In genomic region chr14:47104246-47105173, GRCm38 (mm10) we compare ENCODE assay signal across 11 mouse cellular contexts.
DNase-seq lines count a peak whose midpoint lies in the region; ATAC-seq and TF ChIP-seq lines count a peak whose summit lies in the region.
"Had no signal": no experiment of that assay in that cellular context is flagged by ENCODE, and none has a peak within 500 bp of the region (broad histone marks: within the 10 kb centered on the region; RNA-seq: fewer than 3 reads in every experiment).

No protein-coding gene starts in this region.

- no peaks in the 10 kb centered on the region for H3K9me3 ChIP-seq in heart, embryonic 13.5 days
- H3K9me3 ChIP-seq in forebrain, postnatal 0 days (ENCODE audit: low read length): no peaks in the 10 kb centered on the region
- H3K9me3 ChIP-seq: neural tube, embryonic 13.5 days had no signal

- ATAC-seq in heart, embryonic 13.5 days (ENCODE audit: extremely low read depth, insufficient number of reproducible peaks, low FRiP score, low TSS enrichment): no peak
- ATAC-seq in granulocyte monocyte progenitor cell, adult 5-6 weeks (replicated peaks; ENCODE audit: poor library complexity, severe bottlenecking): peak; percentile 52
- no peak for ATAC-seq in forebrain, postnatal 0 days
- ATAC-seq: forebrain, embryonic 14.5 days; Patski had no signal

- H3K9ac ChIP-seq in heart, embryonic 13.5 days: no peak overlapping the region
- no peak overlapping the region for H3K9ac ChIP-seq in forebrain, postnatal 0 days
- H3K9ac ChIP-seq: neural tube, embryonic 13.5 days had no signal

- intact Hi-C loops in heart, postnatal 10 days (cut with DNase I): loop anchor here (5.0 kb wide), 1 partner anchor 153 kb away; no protein-coding TSS in a partner anchor

- no peak for TF ChIP-seq CTCF in forebrain, postnatal 0 days (IDR thresholded peaks at IDR 0.05; ENCODE audit: low read depth)

- no peak overlapping the region for H3K4me3 ChIP-seq in heart, embryonic 13.5 days
- peak overlapping the region; percentile 27 for H3K4me3 ChIP-seq in macrophage (ENCODE audit: inconsistent target)
- H3K4me3 ChIP-seq in forebrain, postnatal 0 days (ENCODE audit: low read depth, low read length): no peak overlapping the region
- H3K4me3 ChIP-seq: neural tube, embryonic 13.5 days had no signal

- H3K4me1 ChIP-seq in heart, embryonic 13.5 days: peaks cover 11% of the 10 kb centered on the region; the same call in 1 of the 2 replicates
- H3K4me1 ChIP-seq in forebrain, postnatal 0 days (ENCODE audit: insufficient read depth): no peaks in the 10 kb centered on the region

- H3K27ac ChIP-seq in heart, embryonic 13.5 days (replicated peaks): no peak overlapping the region
- H3K27ac ChIP-seq in macrophage: no peak overlapping the region
- H3K27ac ChIP-seq in forebrain, postnatal 0 days (ENCODE audit: low read depth, low read length): no peak overlapping the region
- H3K27ac ChIP-seq: neural tube, embryonic 13.5 days had no signal

- H3K36me3 ChIP-seq in heart, embryonic 13.5 days: peaks cover 46% of the 10 kb centered on the region
- no peaks in the 10 kb centered on the region for H3K36me3 ChIP-seq in macrophage (ENCODE audit: inconsistent target)
- H3K36me3 ChIP-seq in forebrain, postnatal 0 days (ENCODE audit: insufficient read depth): no peaks in the 10 kb centered on the region
- H3K36me3 ChIP-seq: neural tube, embryonic 13.5 days had no signal

- peak overlapping the region; percentile 11; the same call in 1 of the 2 replicates for H3K4me2 ChIP-seq in heart, embryonic 13.5 days
- H3K4me2 ChIP-seq in forebrain, postnatal 0 days (ENCODE audit: low read depth): no peak overlapping the region
- H3K4me2 ChIP-seq: neural tube, embryonic 13.5 days had no signal

- 47% methylated on average over 19 of the region's 19 CpGs for WGBS in heart, embryonic 13.5 days
- WGBS in macrophage (ENCODE audit: missing documents): 28% methylated on average over 19 of the region's 19 CpGs
- 36% methylated on average over 19 of the region's 19 CpGs for WGBS in forebrain, postnatal 0 days

- no peak for DNase-seq in heart, postnatal 10 days
- peak; percentile 72 for DNase-seq in CD4-positive, CD25-positive, alpha-beta regulatory T cell, adult 2 months (ENCODE audit: low read depth, low spot score)
- no peak for DNase-seq in layer of hippocampus, postnatal 14 days (ENCODE audit: low spot score in 2 of 2)
- DNase-seq in forebrain, postnatal 0 days: no peak
- no peak for DNase-seq in kidney, postnatal 10 days

- H3K79me2 ChIP-seq in macrophage (ENCODE audit: inconsistent target): no peaks in the 10 kb centered on the region

- no peaks in the 10 kb centered on the region for H3K27me3 ChIP-seq in heart, embryonic 13.5 days (replicated peaks)
- H3K27me3 ChIP-seq in forebrain, postnatal 0 days (ENCODE audit: insufficient read depth, low read length): no peaks in the 10 kb centered on the region
- H3K27me3 ChIP-seq: neural tube, embryonic 13.5 days; Patski had no signal
